Mouse (Mus musculus) heart, embryonic 11.5 days (tissue): ENCODE measurements around the gene Fam8a1. TPM values are rescaled to one million over a fixed set of nuclear protein-coding genes. Genes with fewer than 3 reads are reported as not detected.

Experiments
- ATAC-seq: fragments of 200-750 bp; cut with Nextera tagmentation; replicated peaks from 2 replicates; pipeline ENCODE4 v1.8.0; 2017; ENCODE audit warnings: moderate library complexity; ENCODE audit not compliant: insufficient number of reproducible peaks, low FRiP score, low TSS enrichment
- H3K27ac ChIP-seq: fragments of 300-500 bp; sonication (generic); 2 replicates; pipeline ENCODE4 v1.5.1; 2014; ENCODE audit warnings: mild to moderate bottlenecking, low read depth, low read length
- H3K27me3 ChIP-seq: fragments of 300-500 bp; sonication (generic); 2 replicates; pipeline ENCODE4 v1.6.1; 2014; ENCODE audit warnings: mild to moderate bottlenecking, low read length, mixed read lengths; ENCODE audit not compliant: control insufficient read depth, insufficient read depth
- H3K36me3 ChIP-seq: fragments of 300-500 bp; sonication (generic); 2 replicates; pipeline ENCODE4 v1.6.1; 2014; ENCODE audit warnings: mild to moderate bottlenecking, low read length, moderate library complexity, mixed read lengths; ENCODE audit not compliant: control insufficient read depth, insufficient read depth
- H3K4me1 ChIP-seq: fragments of 300-500 bp; sonication (generic); 2 replicates; pipeline ENCODE4 v1.6.1; 2014; ENCODE audit warnings: low read length; ENCODE audit not compliant: control insufficient read depth, insufficient read depth
- H3K4me2 ChIP-seq: fragments of 300-500 bp; sonication (generic); 2 replicates; pipeline ENCODE4 v1.6.1; 2014; ENCODE audit warnings: mild to moderate bottlenecking, moderate library complexity
- H3K4me3 ChIP-seq: fragments of 300-500 bp; sonication (generic); 2 replicates; pipeline ENCODE4 v1.5.1; 2014; ENCODE audit warnings: low read depth, low read length
- H3K9ac ChIP-seq: fragments of 300-500 bp; sonication (generic); 2 replicates; pipeline ENCODE4 v1.6.1; 2014; ENCODE audit warnings: mild to moderate bottlenecking, low read depth, low read length, moderate library complexity
- H3K9me3 ChIP-seq: fragments of 300-500 bp; sonication (generic); replicated peaks from 2 replicates; pipeline ENCODE4 v1.6.1; 2016; ENCODE audit warnings: low read length; ENCODE audit not compliant: control insufficient read depth
- WGBS: fragments of 180-500 bp; shearing (Covaris S2); extraction: QIAGEN DNeasy Blood & Tissue Kit; methylation state at CpG from one replicate; pipeline ENCODE4 v1.1.7; 2014; ENCODE audit not compliant: insufficient replicate concordance; 5-methylcytosine and 5-hydroxymethylcytosine counted together
- polyA plus RNA-seq: library from polyadenylated mRNA; unstranded; fragments of >200 nt; fragmentation: Nextera tagmentation; extraction: Ambion mirVana; gene quantifications from 2 replicates; pipeline ENCODE4 v1.2.1, GENCODE M21; 2014

The Fam8a1 gene
- polyA plus RNA-seq, 1 experiment from 2014 or later = 8.1 TPM

GRCm38 (mm10) chr13:46659211-46659610 lies 10.1 kb upstream of the Fam8a1 start:
- no peak overlapping the region for H3K9ac ChIP-seq
- WGBS = 85% methylated on average over 5 of the region's 5 CpGs
- H3K27me3 ChIP-seq = no peaks in the 10 kb centered on the region
- H3K36me3 ChIP-seq = no peaks in the 10 kb centered on the region
- H3K27ac ChIP-seq = no peak overlapping the region
- no peaks in the 10 kb centered on the region for H3K4me1 ChIP-seq
- no peak overlapping the region for H3K4me2 ChIP-seq
- no peak for ATAC-seq
- no peaks in the 10 kb centered on the region for H3K9me3 ChIP-seq
- H3K4me3 ChIP-seq = no peak overlapping the region

- WGBS = 43% methylated on average over 4 of the region's 4 CpGs
- H3K9ac ChIP-seq = no peak overlapping the region
- no peaks in the 10 kb centered on the region for H3K9me3 ChIP-seq
- H3K4me2 ChIP-seq = no peak overlapping the region
- no peaks in the 10 kb centered on the region for H3K27me3 ChIP-seq
- ATAC-seq = no peak
- H3K4me3 ChIP-seq = no peak overlapping the region
- H3K4me1 ChIP-seq = no peaks in the 10 kb centered on the region
- H3K27ac ChIP-seq = no peak overlapping the region
- H3K36me3 ChIP-seq = no peaks in the 10 kb centered on the region
These were observed 5.8 kb upstream of the Fam8a1 start for GRCm38 (mm10) chr13:46663461-46663964.

- H3K9me3 ChIP-seq = no peaks in the 10 kb centered on the region
- peak overlapping the region; percentile 87 for H3K27ac ChIP-seq
- 1% methylated on average over 65 of the region's 96 CpGs for WGBS
- H3K4me2 ChIP-seq = peak overlapping the region; percentile 83
- H3K36me3 ChIP-seq = peaks cover 6% of the 10 kb centered on the region
- ATAC-seq = peak; percentile 64
- peaks cover 4% of the 10 kb centered on the region; the same call in 1 of the 2 replicates for H3K4me1 ChIP-seq
- H3K4me3 ChIP-seq = peak overlapping the region; percentile 95
- peak overlapping the region; percentile 95 for H3K9ac ChIP-seq
- no peaks in the 10 kb centered on the region for H3K27me3 ChIP-seq
These were observed 424 bp downstream of the Fam8a1 start for GRCm38 (mm10) chr13:46669620-46670271.

GRCm38 (mm10) chr13:46670514-46670913 lies 1.2 kb downstream of the Fam8a1 start:
- H3K9ac ChIP-seq = peak overlapping the region; percentile 95

GRCm38 (mm10) chr13:46674601-46675000 lies 5.3 kb downstream of the Fam8a1 start:
- Histone ChIP-seq H3K4me2 (no peak overlapping the region), H3K27ac (no peak overlapping the region), H3K4me1 (peaks cover 4% of the 10 kb centered on the region; the same call in 1 of the 2 replicates), H3K36me3 (peaks cover 19% of the 10 kb centered on the region), H3K27me3 (no peaks in the 10 kb centered on the region), H3K4me3 (no peak overlapping the region), H3K9me3 (no peaks in the 10 kb centered on the region), H3K9ac (no peak overlapping the region)
- ATAC-seq = no peak
- 79% methylated on average over 2 of the region's 2 CpGs for WGBS

More at GRCm38 (mm10) chr13:46670514-46670913, 1.2 kb downstream of the Fam8a1 start:
- Histone ChIP-seq H3K4me2 (peak overlapping the region; percentile 83), H3K9me3 (no peaks in the 10 kb centered on the region), H3K27ac (no peak overlapping the region), H3K4me3 (peak overlapping the region; percentile 95), H3K4me1 (peaks cover 4% of the 10 kb centered on the region; the same call in 1 of the 2 replicates), H3K27me3 (no peaks in the 10 kb centered on the region), H3K36me3 (peaks cover 10% of the 10 kb centered on the region)
- ATAC-seq = no peak
- WGBS = 43% methylated on average over 9 of the region's 9 CpGs

- H3K9me3 ChIP-seq = no peaks in the 10 kb centered on the region
- no peak for ATAC-seq
- H3K27ac ChIP-seq = no peak overlapping the region
- H3K4me2 ChIP-seq = no peak overlapping the region
- peaks cover 23% of the 10 kb centered on the region for H3K36me3 ChIP-seq
- no peaks in the 10 kb centered on the region for H3K4me1 ChIP-seq
- 83% methylated on average over 4 of the region's 4 CpGs for WGBS
- H3K4me3 ChIP-seq = no peak overlapping the region
- H3K27me3 ChIP-seq = no peaks in the 10 kb centered on the region
- H3K9ac ChIP-seq = no peak overlapping the region
These were observed 8.4 kb downstream of the Fam8a1 start for GRCm38 (mm10) chr13:46677721-46678120.

- WGBS = 85% methylated on average over 2 of the region's 2 CpGs
- H3K4me1 ChIP-seq = no peaks in the 10 kb centered on the region
- no peak overlapping the region for H3K27ac ChIP-seq
- ATAC-seq = no peak
- no peaks in the 10 kb centered on the region for H3K9me3 ChIP-seq
- H3K9ac ChIP-seq = no peak overlapping the region
- peaks cover 20% of the 10 kb centered on the region for H3K36me3 ChIP-seq
- H3K27me3 ChIP-seq = no peaks in the 10 kb centered on the region
- H3K4me2 ChIP-seq = no peak overlapping the region
- no peak overlapping the region for H3K4me3 ChIP-seq
These were observed 13.6 kb downstream of the Fam8a1 start for GRCm38 (mm10) chr13:46682921-46683320.

- Histone ChIP-seq H3K27me3 (no peaks in the 10 kb centered on the region), H3K9ac (no peak overlapping the region), H3K36me3 (peaks cover 20% of the 10 kb centered on the region), H3K27ac (no peak overlapping the region), H3K4me1 (no peaks in the 10 kb centered on the region), H3K4me3 (no peak overlapping the region), H3K4me2 (no peak overlapping the region), H3K9me3 (no peaks in the 10 kb centered on the region)
- 89% methylated on average over 1 of the region's 1 CpGs for WGBS
- ATAC-seq = no peak
These were observed 14.0 kb downstream of the Fam8a1 start for GRCm38 (mm10) chr13:46683370-46683769.
